In the genomic region with DNA sequence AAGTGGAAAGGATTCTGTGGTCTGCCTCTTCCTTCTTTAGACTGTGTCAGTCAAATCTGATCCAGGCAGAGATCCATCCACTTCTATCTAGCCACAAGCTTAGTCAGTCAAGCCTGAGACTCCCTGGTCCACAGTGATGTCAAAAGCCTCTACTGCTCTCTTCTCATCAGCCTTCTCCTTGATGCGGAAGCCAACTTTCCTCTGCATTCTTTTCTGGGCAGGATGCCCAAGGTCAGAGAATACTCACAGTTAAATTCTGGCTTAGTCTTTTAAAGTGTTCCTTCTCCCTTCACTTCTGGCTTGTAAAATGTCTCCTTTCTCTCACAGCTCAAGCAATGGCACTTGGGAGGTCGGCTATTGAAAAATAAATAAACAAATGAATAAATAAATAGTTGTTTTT, we compare ENCODE assay signal across 13 mouse cellular contexts.
DNase-seq lines count a peak whose midpoint lies in the region; ATAC-seq and TF ChIP-seq lines count a peak whose summit lies in the region.
"Had no signal": no experiment of that assay in that cellular context is flagged by ENCODE, and none has a peak within 500 bp of the region (broad histone marks: within the 10 kb centered on the region; RNA-seq: fewer than 3 reads in every experiment).

No protein-coding gene starts in this region.

- TF ChIP-seq CTCF in lung, embryonic 14.5 days (IDR thresholded peaks at IDR 0.05; ENCODE audit: low read depth) = no peak
- no peak for TF ChIP-seq CTCF in lung, adult 2 months (IDR thresholded peaks at IDR 0.05; ENCODE audit: insufficient read depth, low read length)

- no peak for ATAC-seq in lung, embryonic 14.5 days (ENCODE audit: insufficient read depth)
- ATAC-seq in megakaryocyte-erythroid progenitor cell, adult 5-6 weeks (replicated peaks; ENCODE audit: low FRiP score, low TSS enrichment, poor library complexity, severe bottlenecking) = no peak
- ATAC-seq: forebrain, embryonic 15.5 days had no signal

- no peaks in the 10 kb centered on the region for H3K9me3 ChIP-seq in lung, embryonic 14.5 days (ENCODE audit: low read depth, low read length)
- H3K9me3 ChIP-seq: forebrain, embryonic 15.5 days; heart, embryonic 13.5 days; hindbrain, embryonic 15.5 days; kidney, embryonic 15.5 days; neural tube, embryonic 15.5 days had no signal

- H3K4me2 ChIP-seq in lung, embryonic 14.5 days = no peak overlapping the region
- H3K4me2 ChIP-seq: forebrain, embryonic 15.5 days; heart, embryonic 13.5 days; hindbrain, embryonic 15.5 days; kidney, embryonic 15.5 days; neural tube, embryonic 15.5 days had no signal

- H3K27ac ChIP-seq in lung, embryonic 14.5 days (ENCODE audit: low read depth) = no peak overlapping the region
- H3K27ac ChIP-seq: forebrain, embryonic 15.5 days; heart, embryonic 13.5 days; hindbrain, embryonic 15.5 days; kidney, embryonic 15.5 days; neural tube, embryonic 15.5 days had no signal

- H3K4me3 ChIP-seq in lung, embryonic 14.5 days (ENCODE audit: low read depth, low read length) = no peak overlapping the region
- no peak overlapping the region for H3K4me3 ChIP-seq in lung, adult 2 months (replicated peaks; ENCODE audit: extremely low read depth, low read depth, low read length)
- H3K4me3 ChIP-seq: forebrain, embryonic 15.5 days; heart, embryonic 13.5 days; hindbrain, embryonic 15.5 days; kidney, embryonic 15.5 days; neural tube, embryonic 15.5 days had no signal

- peak; percentile 8 for DNase-seq in gastrocnemius, postnatal 10 days
- no peak for DNase-seq in gastrocnemius, postnatal 36 days
- peak; percentile 83 for DNase-seq in lung, embryonic 14.5 days
- no peak for DNase-seq in lung, adult 2 months
- peak; percentile 53 for DNase-seq in NIH3T3 (ENCODE audit: low read depth)
- DNase-seq in adrenal gland, postnatal 14 days = peak; percentile 87
- DNase-seq in layer of hippocampus, adult 18-20 months (ENCODE audit: low spot score in 2 of 2) = no peak

- intact Hi-C loops in gastrocnemius, postnatal 36 days (cut with DNase I) = no loop called here

- no peaks in the 10 kb centered on the region for H3K4me1 ChIP-seq in lung, embryonic 14.5 days (ENCODE audit: insufficient read depth)
- no peaks in the 10 kb centered on the region for H3K4me1 ChIP-seq in lung, adult 2 months (ENCODE audit: control insufficient read depth, insufficient read depth, low read length)
- H3K4me1 ChIP-seq: forebrain, embryonic 15.5 days; heart, embryonic 13.5 days; hindbrain, embryonic 15.5 days; kidney, embryonic 15.5 days; neural tube, embryonic 15.5 days had no signal

- 28% methylated on average over 2 of the region's 2 CpGs for WGBS in lung, embryonic 14.5 days
- WGBS in lung, adult 2 months = 30% methylated on average over 2 of the region's 2 CpGs

- TF ChIP-seq POLR2A in lung, adult 2 months (IDR thresholded peaks at IDR 0.05; ENCODE audit: borderline replicate concordance, extremely low read depth, low read depth, low read length) = no peak

- no peaks in the 10 kb centered on the region for H3K27me3 ChIP-seq in lung, embryonic 14.5 days (ENCODE audit: insufficient read depth, low read length)
- H3K27me3 ChIP-seq: forebrain, embryonic 15.5 days; heart, embryonic 13.5 days; hindbrain, embryonic 15.5 days; kidney, embryonic 15.5 days; neural tube, embryonic 15.5 days had no signal

- H3K9ac ChIP-seq in lung, embryonic 14.5 days = no peak overlapping the region
- H3K9ac ChIP-seq: forebrain, embryonic 15.5 days; heart, embryonic 13.5 days; hindbrain, embryonic 15.5 days; kidney, embryonic 15.5 days; neural tube, embryonic 15.5 days had no signal

- no peaks in the 10 kb centered on the region for H3K36me3 ChIP-seq in lung, embryonic 14.5 days (ENCODE audit: insufficient read depth)
- H3K36me3 ChIP-seq: forebrain, embryonic 15.5 days; heart, embryonic 13.5 days; hindbrain, embryonic 15.5 days; kidney, embryonic 15.5 days; neural tube, embryonic 15.5 days had no signal

Comparison
In these comparisons a context has a peak if more than half of its experiments do, and no peak if none do; other contexts are left out.
1. DNase-seq: peak in gastrocnemius, postnatal 10 days (single experiment), lung, embryonic 14.5 days (single experiment), NIH3T3 (single experiment) and adrenal gland, postnatal 14 days (single experiment); none in gastrocnemius, postnatal 36 days (0 of 2), lung, adult 2 months (single experiment) and layer of hippocampus, adult 18-20 months (0 of 2).